Mouse (Mus musculus): ENCODE measurements around the gene Fat3. TPM values are rescaled to one million over a fixed set of nuclear protein-coding genes. Genes with fewer than 3 reads are reported as not detected.

Gene Fat3
- polyA plus RNA-seq, 1 experiment from 2014 or later = 11.3 TPM

DNA sequence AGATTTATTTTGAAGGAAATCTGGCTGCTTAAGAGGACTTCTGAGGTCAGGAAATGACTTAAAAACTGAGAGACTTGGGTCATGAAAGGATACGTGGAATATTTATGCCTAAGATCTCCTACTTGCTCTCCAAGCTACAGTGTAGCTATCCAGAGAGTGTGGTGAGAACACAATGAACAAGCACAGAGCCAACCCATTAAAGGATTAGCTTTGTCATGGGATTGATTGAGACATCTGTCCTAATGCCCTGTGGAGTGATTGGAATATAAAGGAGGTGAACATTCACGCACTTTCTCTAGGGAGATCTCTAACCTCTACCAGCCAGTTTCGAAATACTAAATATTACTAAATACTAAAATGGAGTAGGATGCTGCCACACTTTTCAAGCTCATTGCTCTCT, 556.9 kb downstream of the Fat3 start:
- Histone ChIP-seq H3K9ac (no peak overlapping the region), H3K4me3 (no peak overlapping the region), H3K4me1 (replicated peaks) (peaks cover 16% of the 10 kb centered on the region), H3K27me3 (no peaks in the 10 kb centered on the region), H3K36me3 (0 out of 2 replicates have a peak, but pooled peaks cover 7% of the 10 kb centered on the region), H3K27ac (replicated peaks) (no peak overlapping the region), H3K9me3 (no peaks in the 10 kb centered on the region), H3K4me2 (no peak overlapping the region)
- WGBS = 30% methylated on average over 3 of the region's 3 CpGs
- ATAC-seq (ENCODE audit: low read depth) = no peak

DNA sequence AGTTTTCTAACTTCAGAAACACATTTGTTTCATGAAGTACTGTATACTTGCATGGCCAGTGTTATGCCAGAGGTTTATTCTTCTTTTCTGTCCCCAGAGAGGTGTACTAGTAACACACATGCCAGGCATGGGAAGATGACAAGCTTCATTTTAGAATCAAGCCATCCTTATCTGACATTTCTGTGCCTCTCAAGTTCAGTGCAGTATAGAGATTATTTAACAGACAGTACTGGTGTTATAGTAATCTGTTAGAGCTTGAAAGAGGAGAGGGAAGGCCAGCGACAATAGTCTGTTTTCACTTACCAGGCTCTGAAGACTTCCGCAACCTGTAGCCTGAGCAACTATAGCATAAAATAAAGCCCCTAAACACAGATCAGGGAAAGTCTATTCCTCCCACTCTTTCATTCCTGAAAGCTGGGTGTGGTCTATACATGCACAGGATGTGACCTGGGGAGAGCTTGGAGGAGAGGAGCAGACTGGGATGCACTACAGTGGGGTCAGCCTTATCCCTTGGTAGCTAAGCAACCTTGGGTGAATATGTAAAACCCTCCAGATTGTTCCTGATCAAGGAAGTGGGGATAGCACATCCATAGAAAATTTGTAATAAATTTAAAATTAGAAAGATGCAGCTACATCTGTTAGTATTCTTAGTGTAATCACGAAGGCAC, 557.5 kb downstream of the Fat3 start:
- no peak overlapping the region for H3K9ac ChIP-seq
- H3K4me1 ChIP-seq (replicated peaks) = peaks cover 16% of the 10 kb centered on the region
- H3K4me2 ChIP-seq = no peak overlapping the region
- H3K9me3 ChIP-seq = no peaks in the 10 kb centered on the region
- H3K4me3 ChIP-seq = no peak overlapping the region
- ATAC-seq (ENCODE audit: low read depth) = no peak
- 0 out of 2 replicates have a peak, but pooled peaks cover 7% of the 10 kb centered on the region for H3K36me3 ChIP-seq
- H3K27ac ChIP-seq (replicated peaks) = no peak overlapping the region
- 82% methylated on average over 3 of the region's 3 CpGs for WGBS
- no peaks in the 10 kb centered on the region for H3K27me3 ChIP-seq

DNA sequence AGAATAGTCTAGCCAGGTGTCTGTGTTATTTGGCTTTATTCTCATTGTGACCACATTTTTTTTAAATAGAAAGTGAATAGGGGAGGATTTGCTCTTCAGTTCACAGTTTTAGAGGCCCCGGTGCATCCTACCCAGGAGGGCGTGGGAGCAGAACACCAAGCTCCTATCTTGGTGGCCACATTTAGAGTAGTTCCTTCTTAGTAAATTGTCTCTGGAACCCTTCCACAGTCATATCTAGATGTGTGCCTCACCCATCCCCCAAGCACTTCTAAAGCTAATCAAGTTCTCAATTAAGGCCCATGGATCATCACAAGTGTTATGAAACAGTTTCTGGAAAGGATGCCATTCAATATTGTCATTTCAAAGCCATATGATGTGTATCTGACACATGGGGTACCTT, 559.3 kb downstream of the Fat3 start:
- Histone ChIP-seq H3K4me3 (no peak overlapping the region), H3K27ac (replicated peaks) (no peak overlapping the region), H3K4me1 (replicated peaks) (peaks cover 18% of the 10 kb centered on the region), H3K27me3 (no peaks in the 10 kb centered on the region), H3K4me2 (no peak overlapping the region), H3K9me3 (no peaks in the 10 kb centered on the region), H3K36me3 (peaks cover 11% of the 10 kb centered on the region), H3K9ac (no peak overlapping the region)
- 98% methylated on average over 2 of the region's 2 CpGs for WGBS
- no peak for ATAC-seq (ENCODE audit: low read depth)

DNA sequence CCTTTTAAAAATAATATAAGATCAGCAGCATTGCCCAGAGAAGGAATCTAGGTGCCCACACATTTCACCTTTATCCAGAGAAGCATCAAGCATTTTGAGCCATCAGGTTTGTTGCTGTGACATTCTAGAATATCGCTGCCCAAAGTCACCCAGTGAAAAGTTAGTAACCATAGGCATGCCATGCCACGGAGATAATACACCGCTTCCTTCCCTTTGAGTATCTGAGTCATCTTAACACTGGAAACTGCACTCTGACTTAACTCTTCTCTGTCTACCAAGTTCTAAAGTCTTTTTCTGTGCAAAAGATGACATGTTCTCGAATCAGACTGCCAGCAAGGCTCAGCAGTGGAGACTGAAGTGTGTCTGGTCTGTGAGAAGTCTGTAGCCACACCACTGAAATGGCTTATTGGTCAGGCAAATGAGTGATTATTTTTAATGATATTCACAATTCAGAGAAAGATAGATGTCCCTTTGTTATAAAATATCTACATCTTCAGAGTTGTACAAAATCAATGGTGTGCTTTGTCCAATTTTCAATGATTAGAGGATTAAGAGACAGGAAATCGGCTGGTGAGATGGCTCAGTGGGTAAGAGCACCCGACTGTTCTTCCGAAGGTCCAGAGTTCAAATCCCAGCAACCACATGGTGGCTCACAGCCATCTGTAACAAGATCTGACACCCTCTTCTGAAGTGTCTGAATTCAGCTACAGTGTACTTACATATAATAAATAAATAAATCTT, 560.0 kb downstream of the Fat3 start:
- Histone ChIP-seq H3K4me3 (no peak overlapping the region), H3K27me3 (no peaks in the 10 kb centered on the region), H3K4me2 (no peak overlapping the region), H3K36me3 (peaks cover 10% of the 10 kb centered on the region), H3K27ac (replicated peaks) (no peak overlapping the region), H3K9ac (no peak overlapping the region), H3K9me3 (no peaks in the 10 kb centered on the region), H3K4me1 (replicated peaks) (peaks cover 25% of the 10 kb centered on the region)
- no peak for ATAC-seq (ENCODE audit: low read depth)
- 88% methylated on average over 7 of the region's 7 CpGs for WGBS

DNA sequence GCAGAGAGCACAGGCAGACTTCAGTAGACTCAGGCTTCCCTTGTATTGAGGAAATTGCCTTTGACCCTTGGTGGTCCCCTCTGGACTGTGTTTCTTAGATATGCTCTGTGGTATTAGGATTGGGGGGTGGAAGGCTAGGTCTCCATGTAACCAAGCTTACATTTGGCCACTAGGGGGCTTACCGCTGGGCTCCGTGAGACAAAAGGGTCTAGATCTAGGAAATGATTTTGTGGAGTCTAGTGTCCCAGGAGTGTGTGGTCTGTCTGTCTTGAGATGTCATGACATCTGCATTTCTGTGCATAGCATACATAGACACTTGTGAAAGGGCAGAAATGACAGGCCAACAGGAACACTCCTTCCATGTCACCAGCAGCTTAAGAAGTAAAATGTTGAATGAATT, 561.5 kb downstream of the Fat3 start:
- 51% methylated on average over 2 of the region's 2 CpGs for WGBS
- ATAC-seq (ENCODE audit: low read depth) = no peak
- Histone ChIP-seq H3K36me3 (peaks cover 14% of the 10 kb centered on the region), H3K27ac (replicated peaks) (no peak overlapping the region), H3K4me3 (no peak overlapping the region), H3K9me3 (no peaks in the 10 kb centered on the region), H3K9ac (no peak overlapping the region), H3K4me1 (replicated peaks) (peaks cover 25% of the 10 kb centered on the region), H3K4me2 (no peak overlapping the region), H3K27me3 (no peaks in the 10 kb centered on the region)

DNA sequence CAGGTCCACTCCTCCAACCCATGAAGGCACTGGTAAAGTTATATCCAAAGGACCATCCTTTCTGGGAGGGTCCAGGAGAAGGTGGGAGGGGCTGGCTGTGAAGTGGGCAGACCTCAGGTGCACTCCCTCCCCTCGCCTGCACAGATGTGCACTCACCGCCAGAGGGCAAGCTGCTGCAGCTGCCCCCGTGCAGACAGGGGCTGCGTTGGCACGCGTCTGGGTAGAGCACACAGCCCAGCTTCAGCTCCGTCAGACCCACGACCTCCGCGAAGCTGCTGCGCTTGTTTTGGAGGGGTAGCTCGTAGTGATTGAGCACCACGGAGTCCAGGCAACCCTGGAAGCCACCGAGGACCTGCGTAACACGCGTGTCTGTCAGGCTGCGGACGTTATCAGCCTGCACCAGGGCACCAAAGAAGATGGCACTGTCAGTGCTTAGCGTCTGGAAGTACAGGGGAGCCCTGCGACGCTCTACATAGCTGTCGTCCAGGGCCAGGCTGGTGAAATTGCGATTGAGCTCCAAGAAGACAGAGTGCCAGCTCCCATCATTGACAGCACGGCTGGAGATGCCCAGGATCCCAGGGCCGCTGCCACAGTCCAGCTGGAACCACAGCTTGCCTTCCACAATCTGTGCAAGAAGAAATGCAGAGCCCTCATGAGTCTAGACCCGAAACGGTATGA, 563.1 kb downstream of the Fat3 start:
- no peak overlapping the region for H3K27ac ChIP-seq (replicated peaks)
- H3K4me2 ChIP-seq = no peak overlapping the region
- no peaks in the 10 kb centered on the region for H3K27me3 ChIP-seq
- peaks cover 17% of the 10 kb centered on the region for H3K36me3 ChIP-seq
- 77% methylated on average over 28 of the region's 28 CpGs for WGBS
- 0 out of 2 replicates have a peak, but pooled peaks cover 12% of the 10 kb centered on the region for H3K4me1 ChIP-seq (replicated peaks)
- no peak overlapping the region for H3K9ac ChIP-seq
- no peak for ATAC-seq (ENCODE audit: low read depth)
- no peaks in the 10 kb centered on the region for H3K9me3 ChIP-seq
- H3K4me3 ChIP-seq = no peak overlapping the region

DNA sequence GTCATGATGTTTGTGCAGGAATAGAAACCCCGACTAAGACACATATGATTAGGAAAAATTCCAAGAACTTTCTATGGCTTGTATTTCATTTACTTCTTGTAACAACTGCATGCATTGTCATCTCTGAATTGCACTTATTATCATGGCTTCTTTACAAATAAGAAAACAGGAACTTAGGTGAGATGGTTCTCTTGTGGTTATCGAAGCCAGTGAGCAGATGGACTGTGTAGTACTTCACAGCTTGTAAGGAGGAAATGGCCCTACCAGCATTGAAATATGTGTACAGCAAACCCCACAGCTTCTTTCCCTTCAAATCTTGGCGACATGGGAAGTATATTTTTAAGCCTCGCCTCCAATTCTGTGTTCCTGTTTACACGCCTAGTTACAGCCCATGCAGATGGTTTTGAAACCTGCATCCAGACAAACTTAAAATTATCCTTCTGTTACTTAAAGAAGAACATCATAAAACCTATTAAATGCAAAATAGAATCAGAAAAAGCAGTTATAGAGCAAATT, 570.1 kb downstream of the Fat3 start:
- Histone ChIP-seq H3K27me3 (no peaks in the 10 kb centered on the region), H3K9me3 (no peaks in the 10 kb centered on the region), H3K36me3 (peaks cover 7% of the 10 kb centered on the region; the same call in 1 of the 2 replicates), H3K9ac (no peak overlapping the region), H3K4me2 (no peak overlapping the region), H3K4me3 (no peak overlapping the region), H3K4me1 (replicated peaks) (0 out of 2 replicates have a peak, but pooled peaks cover 2% of the 10 kb centered on the region), H3K27ac (replicated peaks) (no peak overlapping the region)
- ATAC-seq (ENCODE audit: low read depth) = no peak
- 91% methylated on average over 5 of the region's 5 CpGs for WGBS

DNA sequence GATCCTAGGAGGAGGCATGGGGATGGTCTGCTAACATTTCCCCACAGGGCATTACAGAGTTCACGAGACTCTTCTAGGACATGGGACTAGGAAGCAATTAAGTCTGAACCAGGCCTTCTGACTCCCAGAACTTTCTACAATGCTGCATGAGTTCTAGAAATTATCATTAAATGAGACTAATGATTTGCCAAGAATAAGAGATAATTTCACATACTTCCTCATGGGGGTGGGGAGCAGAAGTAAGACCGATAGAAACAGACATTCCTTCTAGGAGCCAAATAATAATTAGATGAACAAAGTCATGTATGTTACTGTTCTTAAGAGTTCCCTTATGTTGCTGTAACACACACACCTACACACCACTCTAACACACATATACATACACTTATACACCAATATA, 572.8 kb downstream of the Fat3 start:
- H3K27ac ChIP-seq (replicated peaks) = no peak overlapping the region
- ATAC-seq (ENCODE audit: low read depth) = no peak
- 90% methylated on average over 2 of the region's 2 CpGs for WGBS
- H3K4me1 ChIP-seq (replicated peaks) = no peaks in the 10 kb centered on the region
- no peaks in the 10 kb centered on the region for H3K9me3 ChIP-seq
- H3K36me3 ChIP-seq = no peaks in the 10 kb centered on the region
- H3K4me2 ChIP-seq = no peak overlapping the region
- no peaks in the 10 kb centered on the region for H3K27me3 ChIP-seq
- H3K4me3 ChIP-seq = no peak overlapping the region
- H3K9ac ChIP-seq = no peak overlapping the region

DNA sequence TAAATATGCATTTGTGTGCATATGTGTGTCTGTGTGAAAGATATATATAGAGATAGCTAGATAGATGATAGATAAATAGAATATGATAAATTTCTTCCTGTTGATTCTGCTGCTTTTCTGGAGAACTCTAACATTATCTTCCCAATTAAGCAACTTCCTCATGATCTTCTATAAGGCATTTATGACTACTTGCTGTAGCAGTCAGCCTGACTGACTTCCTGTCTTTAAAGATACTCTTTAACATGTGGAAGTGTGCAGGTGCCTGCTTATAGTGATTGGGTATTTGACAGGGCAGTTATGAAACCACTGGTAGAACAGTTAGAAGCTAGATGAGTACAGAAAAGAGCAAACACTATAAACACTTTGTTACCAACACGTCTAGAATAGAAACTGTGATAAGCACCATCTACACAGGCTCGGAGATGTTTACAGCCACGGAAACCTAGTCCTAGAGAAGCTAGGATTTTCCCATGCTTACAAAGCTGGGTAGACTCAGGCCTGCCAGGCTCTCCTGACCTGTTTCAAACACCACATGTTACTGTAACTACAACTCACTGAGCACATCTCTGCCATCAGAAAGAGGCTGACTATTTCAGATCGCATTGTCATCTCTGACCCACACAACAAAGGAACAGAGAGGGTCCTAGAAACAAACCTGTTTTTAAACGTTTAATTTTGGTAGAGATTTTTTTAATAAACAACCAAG, 573.6 kb downstream of the Fat3 start:
- Histone ChIP-seq H3K9ac (no peak overlapping the region), H3K27ac (replicated peaks) (no peak overlapping the region), H3K9me3 (no peaks in the 10 kb centered on the region), H3K27me3 (no peaks in the 10 kb centered on the region), H3K36me3 (peaks cover 3% of the 10 kb centered on the region), H3K4me2 (no peak overlapping the region), H3K4me3 (no peak overlapping the region), H3K4me1 (replicated peaks) (no peaks in the 10 kb centered on the region)
- no peak for ATAC-seq (ENCODE audit: low read depth)
- WGBS = 91% methylated on average over 5 of the region's 5 CpGs

DNA sequence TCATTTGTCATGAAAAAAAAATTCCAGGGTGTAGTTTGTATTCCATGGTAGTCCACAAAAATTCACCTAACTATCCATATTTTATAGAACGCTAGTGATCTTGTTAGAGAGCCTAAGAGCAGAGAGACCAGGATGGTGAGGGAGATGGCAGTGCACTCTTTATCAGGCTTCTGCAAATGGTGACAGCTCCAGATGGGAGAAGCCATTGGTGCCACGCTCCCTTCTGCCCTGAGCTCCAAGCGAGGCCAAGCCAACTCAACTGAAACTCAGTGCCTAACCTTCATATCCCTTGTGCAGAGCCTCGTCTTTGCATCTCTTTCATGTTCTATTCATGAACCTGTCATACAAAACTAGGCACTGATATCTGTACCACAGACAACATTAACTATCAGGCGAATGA, 575.8 kb downstream of the Fat3 start:
- Histone ChIP-seq H3K4me3 (no peak overlapping the region), H3K9ac (no peak overlapping the region), H3K27ac (replicated peaks) (no peak overlapping the region), H3K36me3 (peaks cover 12% of the 10 kb centered on the region), H3K27me3 (no peaks in the 10 kb centered on the region), H3K9me3 (no peaks in the 10 kb centered on the region), H3K4me2 (no peak overlapping the region), H3K4me1 (replicated peaks) (peaks cover 8% of the 10 kb centered on the region; the same call in 1 of the 2 replicates)
- 88% methylated on average over 5 of the region's 5 CpGs for WGBS
- no peak for ATAC-seq (ENCODE audit: low read depth)

DNA sequence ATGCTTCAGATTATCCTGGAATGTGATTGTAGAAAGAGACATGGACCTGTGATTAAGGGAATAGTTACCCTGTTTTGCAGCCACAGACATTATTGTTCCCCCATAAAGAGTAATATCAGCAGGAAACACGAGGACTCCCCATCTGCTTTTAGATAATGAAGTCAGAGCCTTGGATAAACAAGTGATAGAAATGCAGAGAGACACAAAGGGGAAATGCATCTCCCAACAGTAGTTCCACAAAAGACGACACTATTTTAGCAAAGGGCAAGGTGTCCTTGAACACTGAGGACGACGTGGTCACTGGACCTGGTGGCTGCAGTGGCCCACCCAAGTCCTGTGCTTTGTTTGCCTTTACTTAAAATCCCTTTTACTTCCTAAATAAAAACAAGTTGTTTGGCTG, 580.8 kb downstream of the Fat3 start:
- 68% methylated on average over 4 of the region's 4 CpGs for WGBS

More for the DNA sequence above, 580.8 kb downstream of the Fat3 start:
- Histone ChIP-seq H3K9ac (no peak overlapping the region), H3K27ac (replicated peaks) (no peak overlapping the region), H3K4me3 (no peak overlapping the region), H3K9me3 (no peaks in the 10 kb centered on the region), H3K36me3 (peaks cover 36% of the 10 kb centered on the region), H3K4me1 (replicated peaks) (peaks cover 16% of the 10 kb centered on the region; the same call in 1 of the 2 replicates), H3K4me2 (no peak overlapping the region), H3K27me3 (no peaks in the 10 kb centered on the region)
- no peak for ATAC-seq (ENCODE audit: low read depth)
